Mouse (Mus musculus) frontal cortex, postnatal 25 days (tissue): ENCODE measurements at regions not wholly inside any gene's neighbourhood (a gene's known extent, or its start where the extent isn't known, plus 50 kb on each side); places are given as distances from the start of the nearest gene placed in this dataset.

Experiments used
- DNase-seq, 2 experiments: peaks; one replicate each; pipeline ENCODE4 v3.0.0; 2022; ENCODE audit warnings: low spot score in 2 of 2

- DNase-seq = no peak
Observed at GRCm38 (mm10) chr3:155246628-155247027, 153.4 kb downstream of the Lrriq3 start.

GRCm38 (mm10) chr3:155247124-155247523, 153.9 kb downstream of the Lrriq3 start:
- no peak for DNase-seq

- DNase-seq = no peak
Observed at GRCm38 (mm10) chr3:155247929-155248328, 154.7 kb downstream of the Lrriq3 start.

GRCm38 (mm10) chr3:155250904-155251303, 157.7 kb downstream of the Lrriq3 start:
- DNase-seq = no peak

- DNase-seq = no peak
Observed at GRCm38 (mm10) chr3:155298206-155298605, 205.0 kb downstream of the Lrriq3 start.

- DNase-seq = no peak
Observed at GRCm38 (mm10) chr3:155298724-155299123, 205.5 kb downstream of the Lrriq3 start.

GRCm38 (mm10) chr3:155322322-155322721, 229.1 kb downstream of the Lrriq3 start:
- DNase-seq = no peak

- no peak for DNase-seq
Observed at GRCm38 (mm10) chr3:155329701-155330100, 236.5 kb downstream of the Lrriq3 start.

- no peak for DNase-seq
Observed at GRCm38 (mm10) chr3:155349185-155349584, 256.0 kb downstream of the Lrriq3 start.

GRCm38 (mm10) chr3:155351636-155352035, 258.4 kb downstream of the Lrriq3 start:
- no peak for DNase-seq

- no peak for DNase-seq
Observed at GRCm38 (mm10) chr3:155352277-155352802, 259.1 kb downstream of the Lrriq3 start.

GRCm38 (mm10) chr3:155360399-155360798, 267.2 kb downstream of the Lrriq3 start:
- DNase-seq = peak; percentile 5 to 6

- no peak for DNase-seq
Observed at GRCm38 (mm10) chr3:155370716-155371115, 277.5 kb downstream of the Lrriq3 start.

GRCm38 (mm10) chr3:155373591-155373990, 280.4 kb downstream of the Lrriq3 start:
- no peak for DNase-seq

- peak in 1 of 2 experiments; percentile 5 for DNase-seq
Observed at GRCm38 (mm10) chr3:155381910-155382309, 288.7 kb downstream of the Lrriq3 start.

GRCm38 (mm10) chr3:155382817-155383216, 289.6 kb downstream of the Lrriq3 start:
- no peak for DNase-seq

- DNase-seq = no peak
Observed at GRCm38 (mm10) chr3:155390666-155391065, 297.4 kb downstream of the Lrriq3 start.

GRCm38 (mm10) chr3:155396134-155396533, 302.9 kb downstream of the Lrriq3 start:
- DNase-seq = no peak

GRCm38 (mm10) chr3:155401763-155402162, 308.5 kb downstream of the Lrriq3 start:
- no peak for DNase-seq

GRCm38 (mm10) chr3:155408907-155409306, 315.7 kb downstream of the Lrriq3 start:
- no peak for DNase-seq

GRCm38 (mm10) chr3:155409371-155409770, 316.1 kb downstream of the Lrriq3 start:
- DNase-seq = no peak

- DNase-seq = no peak
Observed at GRCm38 (mm10) chr3:155409867-155410266, 316.6 kb downstream of the Lrriq3 start.

GRCm38 (mm10) chr3:155459701-155460481, 366.7 kb downstream of the Lrriq3 start:
- no peak for DNase-seq
